Mouse (Mus musculus): ENCODE data around the gene Abat. TPM values are rescaled to one million over a fixed set of nuclear protein-coding genes. Genes with fewer than 3 reads are reported as not detected.
"Not testable (repeated sequence)": the region's sequence is repeated elsewhere in the genome, so short reads cannot be mapped to it uniquely, and the experiment has no call there.

The Abat gene
- polyA plus RNA-seq, 1 experiment from 2014 or later = 16.8 TPM

GRCm38 (mm10) chr16:8547836-8548235 lies 34.6 kb downstream of the Abat start:
- no peaks in the 10 kb centered on the region for H3K4me1 ChIP-seq (ENCODE audit: insufficient read depth)
- TF ChIP-seq CTCF (IDR thresholded peaks at IDR 0.05; ENCODE audit: low read depth) = no peak
- H3K27me3 ChIP-seq (ENCODE audit: insufficient read depth, low read length) = no peaks in the 10 kb centered on the region
- WGBS = 71% methylated on average over 2 of the region's 2 CpGs
- no peak overlapping the region for H3K9ac ChIP-seq
- H3K27ac ChIP-seq (ENCODE audit: low read depth) = no peak overlapping the region
- no peak overlapping the region for H3K4me3 ChIP-seq (ENCODE audit: low read depth, low read length)
- no peak for ATAC-seq (ENCODE audit: insufficient read depth)
- no peak overlapping the region for H3K4me2 ChIP-seq
- H3K36me3 ChIP-seq (ENCODE audit: insufficient read depth) = no peaks in the 10 kb centered on the region
- no peaks in the 10 kb centered on the region for H3K9me3 ChIP-seq (ENCODE audit: low read depth, low read length)
- DNase-seq = no peak

- WGBS = 60% methylated on average over 9 of the region's 9 CpGs
- Histone ChIP-seq H3K4me2 (no peak overlapping the region), H3K9ac (no peak overlapping the region), H3K4me3 (ENCODE audit: low read depth, low read length) (no peak overlapping the region), H3K27me3 (ENCODE audit: insufficient read depth, low read length) (no peaks in the 10 kb centered on the region), H3K36me3 (ENCODE audit: insufficient read depth) (no peaks in the 10 kb centered on the region), H3K27ac (ENCODE audit: low read depth) (no peak overlapping the region), H3K4me1 (ENCODE audit: insufficient read depth) (no peaks in the 10 kb centered on the region), H3K9me3 (ENCODE audit: low read depth, low read length) (no peaks in the 10 kb centered on the region)
- TF ChIP-seq CTCF (IDR thresholded peaks at IDR 0.05; ENCODE audit: low read depth) = no peak
- ATAC-seq (ENCODE audit: insufficient read depth) (no peak), DNase-seq (no peak)
Observed at GRCm38 (mm10) chr16:8549506-8549905, 36.3 kb downstream of the Abat start.

GRCm38 (mm10) chr16:8554351-8554750 lies 41.1 kb downstream of the Abat start:
- Histone ChIP-seq H3K4me2 (no peak overlapping the region), H3K36me3 (ENCODE audit: insufficient read depth) (no peaks in the 10 kb centered on the region), H3K9me3 (ENCODE audit: low read depth, low read length) (no peaks in the 10 kb centered on the region), H3K9ac (no peak overlapping the region), H3K27ac (ENCODE audit: low read depth) (no peak overlapping the region), H3K27me3 (ENCODE audit: insufficient read depth, low read length) (no peaks in the 10 kb centered on the region), H3K4me3 (ENCODE audit: low read depth, low read length) (no peak overlapping the region), H3K4me1 (ENCODE audit: insufficient read depth) (no peaks in the 10 kb centered on the region)
- ATAC-seq (ENCODE audit: insufficient read depth) (no peak), DNase-seq (no peak)
- 83% methylated on average over 3 of the region's 3 CpGs for WGBS
- TF ChIP-seq CTCF (IDR thresholded peaks at IDR 0.05; ENCODE audit: low read depth) = no peak

GRCm38 (mm10) chr16:8554751-8555150 lies 41.5 kb downstream of the Abat start:
- H3K36me3 ChIP-seq (ENCODE audit: insufficient read depth); H3K4me2 ChIP-seq; ATAC-seq (ENCODE audit: insufficient read depth); H3K9ac ChIP-seq; H3K9me3 ChIP-seq (ENCODE audit: low read depth, low read length); H3K27ac ChIP-seq (ENCODE audit: low read depth); H3K4me3 ChIP-seq (ENCODE audit: low read depth, low read length); DNase-seq; H3K27me3 ChIP-seq (ENCODE audit: insufficient read depth, low read length); H3K4me1 ChIP-seq (ENCODE audit: insufficient read depth): not testable (repeated sequence)
- WGBS = 93% methylated on average over 2 of the region's 2 CpGs

- WGBS = 72% methylated on average over 3 of the region's 3 CpGs
- ATAC-seq (ENCODE audit: insufficient read depth) = not testable (repeated sequence)
Observed at GRCm38 (mm10) chr16:8555371-8555770, 42.1 kb downstream of the Abat start.

GRCm38 (mm10) chr16:8560079-8560478 lies 46.9 kb downstream of the Abat start:
- no peak for DNase-seq

More at GRCm38 (mm10) chr16:8555371-8555770, 42.1 kb downstream of the Abat start:
- H3K4me3 ChIP-seq (ENCODE audit: low read depth, low read length); H3K27ac ChIP-seq (ENCODE audit: low read depth); DNase-seq; H3K4me1 ChIP-seq (ENCODE audit: insufficient read depth); H3K9me3 ChIP-seq (ENCODE audit: low read depth, low read length); H3K36me3 ChIP-seq (ENCODE audit: insufficient read depth); H3K27me3 ChIP-seq (ENCODE audit: insufficient read depth, low read length); H3K4me2 ChIP-seq; H3K9ac ChIP-seq: not testable (repeated sequence)

GRCm38 (mm10) chr16:8561101-8561500 lies 47.9 kb downstream of the Abat start:
- DNase-seq; H3K4me2 ChIP-seq; H3K36me3 ChIP-seq (ENCODE audit: insufficient read depth); H3K4me1 ChIP-seq (ENCODE audit: insufficient read depth); ATAC-seq (ENCODE audit: insufficient read depth); H3K27ac ChIP-seq (ENCODE audit: low read depth); H3K4me3 ChIP-seq (ENCODE audit: low read depth, low read length); H3K27me3 ChIP-seq (ENCODE audit: insufficient read depth, low read length); H3K9ac ChIP-seq; H3K9me3 ChIP-seq (ENCODE audit: low read depth, low read length): not testable (repeated sequence)
- WGBS = 50% methylated on average over 4 of the region's 4 CpGs

More at GRCm38 (mm10) chr16:8560079-8560478, 46.9 kb downstream of the Abat start:
- H3K27ac ChIP-seq (ENCODE audit: low read depth) = no peak overlapping the region
- no peaks in the 10 kb centered on the region for H3K27me3 ChIP-seq (ENCODE audit: insufficient read depth, low read length)
- peaks cover 5% of the 10 kb centered on the region; the same call in 1 of the 2 replicates for H3K9me3 ChIP-seq (ENCODE audit: low read depth, low read length)
- ATAC-seq (ENCODE audit: insufficient read depth) = no peak
- no peak overlapping the region for H3K9ac ChIP-seq
- H3K36me3 ChIP-seq (ENCODE audit: insufficient read depth) = no peaks in the 10 kb centered on the region
- no peak overlapping the region for H3K4me3 ChIP-seq (ENCODE audit: low read depth, low read length)
- 90% methylated on average over 17 of the region's 17 CpGs for WGBS
- H3K4me1 ChIP-seq (ENCODE audit: insufficient read depth) = no peaks in the 10 kb centered on the region
- no peak for TF ChIP-seq CTCF (IDR thresholded peaks at IDR 0.05; ENCODE audit: low read depth)
- no peak overlapping the region for H3K4me2 ChIP-seq

GRCm38 (mm10) chr16:8561856-8562255 lies 48.6 kb downstream of the Abat start:
- H3K9me3 ChIP-seq (ENCODE audit: low read depth, low read length); DNase-seq; ATAC-seq (ENCODE audit: insufficient read depth); H3K36me3 ChIP-seq (ENCODE audit: insufficient read depth); H3K4me3 ChIP-seq (ENCODE audit: low read depth, low read length); H3K4me2 ChIP-seq; H3K4me1 ChIP-seq (ENCODE audit: insufficient read depth); H3K27ac ChIP-seq (ENCODE audit: low read depth); H3K9ac ChIP-seq; H3K27me3 ChIP-seq (ENCODE audit: insufficient read depth, low read length): not testable (repeated sequence)
- 38% methylated on average over 4 of the region's 4 CpGs for WGBS

GRCm38 (mm10) chr16:8562827-8563226 lies 49.6 kb downstream of the Abat start:
- H3K27me3 ChIP-seq (ENCODE audit: insufficient read depth, low read length) = not testable (repeated sequence)

More at GRCm38 (mm10) chr16:8562827-8563226, 49.6 kb downstream of the Abat start:
- not testable (repeated sequence) for H3K27ac ChIP-seq (ENCODE audit: low read depth); H3K4me1 ChIP-seq (ENCODE audit: insufficient read depth); ATAC-seq (ENCODE audit: insufficient read depth); H3K9ac ChIP-seq; DNase-seq; H3K4me2 ChIP-seq; H3K36me3 ChIP-seq (ENCODE audit: insufficient read depth); H3K4me3 ChIP-seq (ENCODE audit: low read depth, low read length); H3K9me3 ChIP-seq (ENCODE audit: low read depth, low read length)
- 62% methylated on average over 3 of the region's 3 CpGs for WGBS
